10 mouse cellular contexts compared by ENCODE assay signal in the genomic region with DNA sequence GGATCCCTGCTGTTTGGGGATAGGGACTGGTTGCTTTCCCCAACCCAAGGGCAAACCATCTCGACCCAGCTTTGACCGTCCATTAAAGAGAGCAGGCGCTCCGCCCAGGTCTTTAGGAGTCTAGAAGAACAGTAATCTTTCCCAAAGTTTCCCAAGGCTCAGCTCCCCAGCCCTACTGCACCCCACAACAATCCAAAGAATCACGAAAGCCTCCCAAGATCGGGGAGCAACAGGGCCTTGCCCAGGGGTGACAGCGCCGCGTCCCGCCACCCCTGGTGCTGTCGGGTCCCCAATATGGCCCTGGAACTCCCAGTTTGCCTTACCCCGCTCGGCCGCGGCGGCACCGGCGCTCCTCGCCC. TPM values are rescaled to one million over a fixed set of nuclear protein-coding genes. Genes with fewer than 3 reads are reported as not detected.
A peak's percentile ranks its signal among the peaks of the same experiment; 100 is the strongest.
DNase-seq lines count a peak whose midpoint lies in the region; ATAC-seq and TF ChIP-seq lines count a peak whose summit lies in the region.
"Had no signal": no experiment of that assay in that cellular context is flagged by ENCODE, and none has a peak within 500 bp of the region (broad histone marks: within the 10 kb centered on the region; RNA-seq: fewer than 3 reads in every experiment).

No protein-coding gene starts in this region.

- no peak for DNase-seq in left cerebral cortex, adult 2 months (ENCODE audit: extremely low spot score in 1 of 2, low spot score in 2 of 2)
- no peak for DNase-seq in left cerebral cortex, adult 18-20 months (ENCODE audit: low spot score in 2 of 2)
- no peak for DNase-seq in forebrain, embryonic 11.5 days (ENCODE audit: low spot score)
- no peak for DNase-seq in spleen, adult 18-20 months
- DNase-seq in gastrocnemius, postnatal 36 days, result no peak
- no peak for DNase-seq in kidney, postnatal 14 days

- TF ChIP-seq CTCF in left cerebral cortex, adult 2 months (IDR thresholded peaks at IDR 0.05), result no peak
- TF ChIP-seq CTCF in olfactory bulb, adult 2 months (IDR thresholded peaks at IDR 0.05; ENCODE audit: insufficient read depth, low read depth, low read length), result no peak

- H3K36me3 ChIP-seq in forebrain, embryonic 11.5 days (ENCODE audit: control insufficient read depth, insufficient read depth, low read length), result no peaks in the 10 kb centered on the region
- H3K36me3 ChIP-seq in limb, embryonic 13.5 days, result no peaks in the 10 kb centered on the region

- H3K4me3 ChIP-seq in left cerebral cortex, adult 2 months, result peak overlapping the region; percentile 39
- peak overlapping the region; percentile 44 for H3K4me3 ChIP-seq in forebrain, embryonic 11.5 days (ENCODE audit: low read depth, low read length)
- peak overlapping the region; percentile 60 for H3K4me3 ChIP-seq in limb, embryonic 13.5 days
- H3K4me3 ChIP-seq in olfactory bulb, adult 2 months (ENCODE audit: insufficient read depth, low read depth, low read length), result peak overlapping the region; percentile 51

- H3K9ac ChIP-seq in forebrain, embryonic 11.5 days (ENCODE audit: low read length), result peak overlapping the region; percentile 23; the same call in 1 of the 2 replicates
- peak overlapping the region; percentile 64 for H3K9ac ChIP-seq in limb, embryonic 13.5 days

- WGBS in forebrain, embryonic 11.5 days, result 3% methylated on average over 19 of the region's 19 CpGs
- WGBS in limb, embryonic 13.5 days, result 4% methylated on average over 19 of the region's 19 CpGs
- WGBS in olfactory bulb, adult 2 months, result 4% methylated on average over 19 of the region's 19 CpGs

- H3K4me1 ChIP-seq in forebrain, embryonic 11.5 days (replicated peaks; ENCODE audit: control insufficient read depth, insufficient read depth, low read length), result peaks cover 5% of the 10 kb centered on the region; the same call in 1 of the 2 replicates
- H3K4me1 ChIP-seq in limb, embryonic 13.5 days, result peaks cover 23% of the 10 kb centered on the region
- H3K4me1 ChIP-seq in olfactory bulb, adult 2 months (ENCODE audit: control insufficient read depth, insufficient read depth, low read length), result peaks cover 13% of the 10 kb centered on the region

- H3K4me2 ChIP-seq in forebrain, embryonic 11.5 days (ENCODE audit: low read depth, low read length, severe bottlenecking), result peak overlapping the region; percentile 85
- H3K4me2 ChIP-seq in limb, embryonic 13.5 days (replicated peaks), result peak overlapping the region; percentile 95

- intact Hi-C loops in left cerebral cortex, adult 2 months (cut with DNase I), result no loop called here
- intact Hi-C loops in gastrocnemius, postnatal 36 days (cut with DNase I), result loop anchor here (5.0 kb wide), 1 partner anchor 90 kb away; no protein-coding TSS in a partner anchor

- no peak for TF ChIP-seq POLR2A in olfactory bulb, adult 2 months (IDR thresholded peaks at IDR 0.05; ENCODE audit: insufficient read depth, low read depth, low read length)

- ATAC-seq in forebrain, embryonic 11.5 days (replicated peaks; ENCODE audit: low FRiP score), result no peak
- ATAC-seq in limb, embryonic 13.5 days (ENCODE audit: low FRiP score, low read depth), result no peak

- H3K27ac ChIP-seq in left cerebral cortex, adult 2 months, result no peak overlapping the region
- no peak overlapping the region for H3K27ac ChIP-seq in forebrain, embryonic 11.5 days (ENCODE audit: low read depth, low read length)
- H3K27ac ChIP-seq in limb, embryonic 13.5 days, result no peak overlapping the region
- H3K27ac ChIP-seq in olfactory bulb, adult 2 months (ENCODE audit: insufficient read depth, low read depth, low read length), result no peak overlapping the region

- no peaks in the 10 kb centered on the region for H3K9me3 ChIP-seq in forebrain, embryonic 11.5 days (ENCODE audit: control insufficient read depth, low read length)
- H3K9me3 ChIP-seq in limb, embryonic 13.5 days, result no peaks in the 10 kb centered on the region

- H3K27me3 ChIP-seq in forebrain, embryonic 11.5 days (ENCODE audit: control insufficient read depth, insufficient read depth, low read length), result peaks cover 38% of the 10 kb centered on the region
- peaks cover 44% of the 10 kb centered on the region for H3K27me3 ChIP-seq in limb, embryonic 13.5 days

RNA-seq across cellular contexts. Expression of gene Gja3, which starts 0.7 kb away (rescaled TPM):
- under 1 TPM in 1 of 2 experiments, not detected in 1; 0.12 TPM for total RNA-seq in left cerebral cortex, adult 2 months (2021)
- total RNA-seq in left cerebral cortex, adult 18-20 months (2021), result under 1 TPM; 0.12 to 0.26 TPM
- polyA plus RNA-seq in forebrain, embryonic 11.5 days (2014; fragmentation: Nextera tagmentation; extraction: Ambion mirVana), result 0.08 TPM in 1 of 2 replicates, not detected in the other
- 5.7 and 6.4 TPM in 2 replicates for polyA plus RNA-seq in limb, embryonic 13.5 days (2015; fragmentation: Nextera tagmentation; extraction: Ambion mirVana)
- not detected in 2 replicates for polyA plus RNA-seq in olfactory bulb, adult 2 months (2012; ENCODE audit: insufficient read depth, insufficient read length, low replicate concordance, missing spikeins)
- total RNA-seq in gastrocnemius, postnatal 36 days (2021), result under 1 TPM in 1 of 2 experiments, not detected in 1; 0.12 TPM
- polyA plus RNA-seq: spleen, adult 2 months had no signal

RNA-seq across cellular contexts. Expression of gene Gjb2, which starts 47.3 kb away (rescaled TPM):
- 10 to 100 TPM in 1 of 2 experiments, 1 to 10 TPM in 1; 7.7 to 11.8 TPM for total RNA-seq in left cerebral cortex, adult 2 months (2021)
- 10 to 100 TPM; 13.2 to 13.3 TPM for total RNA-seq in left cerebral cortex, adult 18-20 months (2021)
- 6.2 and 8.4 TPM in 2 replicates for polyA plus RNA-seq in forebrain, embryonic 11.5 days (2014; fragmentation: Nextera tagmentation; extraction: Ambion mirVana)
- polyA plus RNA-seq in limb, embryonic 13.5 days (2015; fragmentation: Nextera tagmentation; extraction: Ambion mirVana), result 80.7 and 92.7 TPM in 2 replicates
- polyA plus RNA-seq in olfactory bulb, adult 2 months (2012; ENCODE audit: insufficient read depth, insufficient read length, low replicate concordance, missing spikeins), result not detected in 2 replicates
- total RNA-seq in gastrocnemius, postnatal 36 days (2021), result under 1 TPM; 0.31 to 0.35 TPM

RNA-seq across cellular contexts. Expression of gene Gm4491, which starts 58.5 kb away (rescaled TPM):
- under 1 TPM; 0.68 to 0.81 TPM for total RNA-seq in left cerebral cortex, adult 2 months (2021)
- total RNA-seq in left cerebral cortex, adult 18-20 months (2021), result 1 to 10 TPM in 1 of 2 experiments, under 1 TPM in 1; 0.72 to 1.0 TPM
- polyA plus RNA-seq in forebrain, embryonic 11.5 days (2014; fragmentation: Nextera tagmentation; extraction: Ambion mirVana), result not detected in 2 replicates
- polyA plus RNA-seq in limb, embryonic 13.5 days (2015; fragmentation: Nextera tagmentation; extraction: Ambion mirVana), result not detected in 2 replicates
- polyA plus RNA-seq in olfactory bulb, adult 2 months (2012; ENCODE audit: insufficient read depth, insufficient read length, low replicate concordance, missing spikeins), result not detected in 2 replicates
- not detected for total RNA-seq in gastrocnemius, postnatal 36 days (2021)
- total RNA-seq: left cerebral cortex, postnatal 4 days had no signal
- polyA plus RNA-seq: spleen, adult 2 months had no signal

Comparison
In these comparisons a context has a peak if more than half of its experiments do, and no peak if none do; other contexts are left out.
1. RNA of gene Gjb2, which starts 47.3 kb away (total RNA-seq): 13.2 to 13.3 TPM in left cerebral cortex, adult 18-20 months and 7.7 to 11.8 TPM in left cerebral cortex, adult 2 months; 0.31 to 0.35 TPM in gastrocnemius, postnatal 36 days; every median in the first group is over 4 times any median in the second.
2. Peak in every context shown above with its lines, with median percentiles within 50 percentile points of each other: H3K4me3 ChIP-seq.